Mouse (Mus musculus): Measurements from ENCODE around the gene Foxo1.

Foxo1 gene

GRCm38 (mm10) chr3:52267652-52268486, at the start of gene Foxo1:
Gene Foxo1 (plus strand): TSS chr3:52268336.
- in situ Hi-C loops (cut with MboI, MseI) = loop anchor here (5.0 to 25.0 kb wide), 3 partner anchors 137 to 369 kb away; no protein-coding TSS in a partner anchor

GRCm38 (mm10) chr3:52218864-52219263, 49.3 kb upstream of the Foxo1 start:
- in situ Hi-C loops (cut with MboI, MseI) = no loop called here

GRCm38 (mm10) chr3:52221082-52221481, 47.1 kb upstream of the Foxo1 start:
- in situ Hi-C loops (cut with MboI, MseI) = loop anchor here in 1 of 2 experiments (10.0 kb wide), 1 partner anchor 706 kb away; no protein-coding TSS in a partner anchor

GRCm38 (mm10) chr3:52221931-52222330, 46.2 kb upstream of the Foxo1 start:
- in situ Hi-C loops (cut with MboI, MseI) = loop anchor here in 1 of 2 experiments (10.0 kb wide), 1 partner anchor 707 kb away; no protein-coding TSS in a partner anchor

GRCm38 (mm10) chr3:52236488-52236887, 31.6 kb upstream of the Foxo1 start:
- in situ Hi-C loops (cut with MboI, MseI) = loop anchor here in 1 of 2 experiments (5.0 to 10.0 kb wide), 2 partner anchors 742 to 1086 kb away; no protein-coding TSS in a partner anchor

- in situ Hi-C loops (cut with MboI, MseI) = loop anchor here in 1 of 2 experiments (5.0 to 10.0 kb wide), 2 partner anchors 742 to 1085 kb away; no protein-coding TSS in a partner anchor
These were observed 31.0 kb upstream of the Foxo1 start for GRCm38 (mm10) chr3:52237136-52237535.

GRCm38 (mm10) chr3:52241062-52241461, 27.1 kb upstream of the Foxo1 start:
- in situ Hi-C loops (cut with MboI, MseI) = loop anchor here (5.0 to 10.0 kb wide), 3 partner anchors 544 to 1214 kb away; no protein-coding TSS in a partner anchor

GRCm38 (mm10) chr3:52242457-52243105, 25.6 kb upstream of the Foxo1 start:
- in situ Hi-C loops (cut with MboI, MseI) = loop anchor here (5.0 to 10.0 kb wide), 3 partner anchors 545 to 1212 kb away; no protein-coding TSS in a partner anchor

GRCm38 (mm10) chr3:52243271-52244021, 24.7 kb upstream of the Foxo1 start:
- in situ Hi-C loops (cut with MboI, MseI) = loop anchor here (5.0 to 10.0 kb wide), 3 partner anchors 546 to 1211 kb away; no protein-coding TSS in a partner anchor

- in situ Hi-C loops (cut with MboI, MseI) = loop anchor here (10.0 kb wide), 2 partner anchors 1009 to 1209 kb away; no protein-coding TSS in a partner anchor
These were observed 21.9 kb upstream of the Foxo1 start for GRCm38 (mm10) chr3:52245996-52246830.

- in situ Hi-C loops (cut with MboI, MseI) = loop anchor here in 1 of 2 experiments (25.0 kb wide), 1 partner anchor 386 kb away; no protein-coding TSS in a partner anchor
These were observed 17.0 kb upstream of the Foxo1 start for GRCm38 (mm10) chr3:52251184-52251583.

- in situ Hi-C loops (cut with MboI, MseI) = loop anchor here in 1 of 2 experiments (25.0 kb wide), 1 partner anchor 383 kb away; no protein-coding TSS in a partner anchor
These were observed 14.3 kb upstream of the Foxo1 start for GRCm38 (mm10) chr3:52253656-52254461.

GRCm38 (mm10) chr3:52254496-52254895, 13.6 kb upstream of the Foxo1 start:
- in situ Hi-C loops (cut with MboI, MseI) = loop anchor here in 1 of 2 experiments (25.0 kb wide), 1 partner anchor 383 kb away; no protein-coding TSS in a partner anchor

- in situ Hi-C loops (cut with MboI, MseI) = loop anchor here (5.0 to 25.0 kb wide), 10 partner anchors 214 to 1189 kb away; partner anchors contain the start of gene Cog6 (in 1 of the 2)
These were observed 10.2 kb upstream of the Foxo1 start for GRCm38 (mm10) chr3:52257782-52258441.

- in situ Hi-C loops (cut with MboI, MseI) = loop anchor here (5.0 to 25.0 kb wide), 10 partner anchors 214 to 1189 kb away; partner anchors contain the start of gene Cog6 (in 1 of the 2)
These were observed 9.6 kb upstream of the Foxo1 start for GRCm38 (mm10) chr3:52258532-52258931.

- in situ Hi-C loops (cut with MboI, MseI) = loop anchor here (5.0 to 25.0 kb wide), 3 partner anchors 142 to 1200 kb away; partner anchors contain the start of genes Nhlrc3 (in 1 of the 2) and Proser1 (in 1 of the 2)
These were observed 5.5 kb upstream of the Foxo1 start for GRCm38 (mm10) chr3:52262431-52263161.

- in situ Hi-C loops (cut with MboI, MseI) = loop anchor here (5.0 to 25.0 kb wide), 3 partner anchors 140 to 1198 kb away; partner anchors contain the start of genes Nhlrc3 (in 1 of the 2) and Proser1 (in 1 of the 2)
These were observed 3.8 kb upstream of the Foxo1 start for GRCm38 (mm10) chr3:52264354-52264753.
